Mouse (Mus musculus) kidney, embryonic 14.5 days (tissue): ENCODE results near the gene Atf7ip. TPM values are rescaled to one million over a fixed set of nuclear protein-coding genes. Genes with fewer than 3 reads are reported as not detected.

Source experiments
- ATAC-seq: fragments of 200-750 bp; cut with Nextera tagmentation; 2 replicates; pipeline ENCODE4 v1.8.0; 2017; ENCODE audit warnings: moderate number of reproducible peaks, mild to moderate bottlenecking, moderate TSS enrichment, moderate library complexity; ENCODE audit not compliant: low FRiP score, low TSS enrichment
- H3K27ac ChIP-seq: fragments of 300-500 bp; sonication (generic); 2 replicates; pipeline ENCODE4 v1.5.1; 2014; ENCODE audit warnings: low read depth, mild to moderate bottlenecking, low read length, moderate library complexity, mixed read lengths
- H3K27me3 ChIP-seq: fragments of 300-500 bp; sonication (generic); 2 replicates; pipeline ENCODE4 v1.6.1; 2014; ENCODE audit warnings: mild to moderate bottlenecking, low read length; ENCODE audit not compliant: control insufficient read depth, insufficient read depth
- H3K36me3 ChIP-seq: fragments of 300-500 bp; sonication (generic); 2 replicates; pipeline ENCODE4 v1.6.1; 2014; ENCODE audit warnings: low read length, mixed read lengths; ENCODE audit not compliant: control insufficient read depth, insufficient read depth
- H3K4me1 ChIP-seq: fragments of 300-500 bp; sonication (generic); 2 replicates; pipeline ENCODE4 v1.6.1; 2014; ENCODE audit warnings: low read length, mixed read lengths; ENCODE audit not compliant: control insufficient read depth, insufficient read depth
- H3K4me2 ChIP-seq: fragments of 300-500 bp; sonication (generic); replicated peaks from 2 replicates; pipeline ENCODE4 v1.6.1; 2014; ENCODE audit warnings: low read depth, mild to moderate bottlenecking, low read length
- H3K4me3 ChIP-seq: fragments of 300-500 bp; sonication (generic); 2 replicates; pipeline ENCODE4 v1.5.1; 2014; ENCODE audit warnings: mild to moderate bottlenecking, low read length
- H3K9ac ChIP-seq: fragments of 300-500 bp; sonication (generic); 2 replicates; pipeline ENCODE4 v1.6.1; 2014; ENCODE audit warnings: low read depth, mild to moderate bottlenecking, low read length, moderate library complexity
- H3K9me3 ChIP-seq: fragments of 300-500 bp; sonication (generic); 2 replicates; pipeline ENCODE4 v1.6.1; 2016; ENCODE audit warnings: low read length; ENCODE audit not compliant: control insufficient read depth
- WGBS: fragments of 180-500 bp; shearing (Covaris S2); extraction: QIAGEN DNeasy Blood & Tissue Kit; methylation state at CpG from one replicate; pipeline ENCODE4 v1.1.7; 2014; 5-methylcytosine and 5-hydroxymethylcytosine counted together
- polyA plus RNA-seq: library from polyadenylated mRNA; unstranded; fragments of >200 nt; fragmentation: Nextera tagmentation; extraction: Ambion mirVana; gene quantifications from 2 replicates; pipeline ENCODE4 v1.2.1, GENCODE M21; 2014

Atf7ip gene
- polyA plus RNA-seq, 1 experiment from 2014 or later: 54.2 TPM

- Histone ChIP-seq H3K4me1 (0 out of 2 replicates have a peak, but pooled peaks cover 3% of the 10 kb centered on the region), H3K36me3 (no peaks in the 10 kb centered on the region), H3K27ac (no peak overlapping the region), H3K27me3 (no peaks in the 10 kb centered on the region), H3K9ac (no peak overlapping the region), H3K4me3 (no peak overlapping the region), H3K4me2 (no peak overlapping the region), H3K9me3 (no peaks in the 10 kb centered on the region)
- WGBS: 82% methylated on average over 8 of the region's 8 CpGs
- no peak for ATAC-seq
Measured at GRCm38 (mm10) chr6:136650664-136651063, 144.7 kb downstream of the Atf7ip start.

GRCm38 (mm10) chr6:136653331-136653730, 147.4 kb downstream of the Atf7ip start:
- H3K9ac ChIP-seq: no peak overlapping the region
- H3K4me2 ChIP-seq: no peak overlapping the region
- H3K4me1 ChIP-seq: 0 out of 2 replicates have a peak, but pooled peaks cover 3% of the 10 kb centered on the region
- no peaks in the 10 kb centered on the region for H3K36me3 ChIP-seq
- H3K9me3 ChIP-seq: no peaks in the 10 kb centered on the region
- H3K27ac ChIP-seq: no peak overlapping the region
- no peak overlapping the region for H3K4me3 ChIP-seq
- H3K27me3 ChIP-seq: no peaks in the 10 kb centered on the region
- ATAC-seq: no peak
- WGBS: 47% methylated on average over 5 of the region's 5 CpGs

DNA sequence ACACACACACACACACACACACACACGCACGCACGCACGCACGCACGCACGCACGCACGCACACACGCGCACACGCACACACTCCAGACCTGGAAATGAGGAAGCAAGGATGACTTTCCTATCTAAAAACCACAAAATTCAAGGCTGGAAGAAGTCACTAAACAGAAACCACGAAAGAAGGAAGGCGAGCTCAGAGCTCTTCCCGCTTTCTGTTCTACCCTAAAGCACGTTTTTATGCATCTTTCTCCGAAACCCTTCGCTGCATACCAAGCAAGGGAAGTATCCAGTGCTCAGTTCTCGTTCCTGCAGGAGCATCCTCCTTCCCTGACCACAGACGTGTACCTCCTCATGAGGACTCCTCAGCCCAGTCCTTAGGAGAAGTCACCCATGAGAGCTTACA, 148.5 kb downstream of the Atf7ip start:
- no peak for ATAC-seq
- WGBS: 86% methylated on average over 20 of the region's 20 CpGs
- no peak overlapping the region for H3K27ac ChIP-seq

GRCm38 (mm10) chr6:136655786-136656185, 149.8 kb downstream of the Atf7ip start:
- WGBS: 70% methylated on average over 11 of the region's 11 CpGs
- no peak overlapping the region for H3K9ac ChIP-seq
- no peaks in the 10 kb centered on the region for H3K36me3 ChIP-seq
- no peak overlapping the region for H3K27ac ChIP-seq
- peak overlapping the region; percentile 8; the same call in 1 of the 2 replicates for H3K4me2 ChIP-seq
- no peak overlapping the region for H3K4me3 ChIP-seq
- H3K4me1 ChIP-seq: 0 out of 2 replicates have a peak, but pooled peaks cover 3% of the 10 kb centered on the region
- no peaks in the 10 kb centered on the region for H3K9me3 ChIP-seq
- H3K27me3 ChIP-seq: peaks cover 4% of the 10 kb centered on the region
- no peak for ATAC-seq

More for the DNA sequence above, 148.5 kb downstream of the Atf7ip start:
- Histone ChIP-seq H3K27me3 (no peaks in the 10 kb centered on the region), H3K9me3 (no peaks in the 10 kb centered on the region), H3K36me3 (no peaks in the 10 kb centered on the region), H3K4me2 (no peak overlapping the region), H3K9ac (no peak overlapping the region), H3K4me3 (no peak overlapping the region), H3K4me1 (0 out of 2 replicates have a peak, but pooled peaks cover 3% of the 10 kb centered on the region)

GRCm38 (mm10) chr6:136658303-136658702, 152.3 kb downstream of the Atf7ip start:
- Histone ChIP-seq H3K9ac (no peak overlapping the region), H3K4me3 (no peak overlapping the region), H3K9me3 (no peaks in the 10 kb centered on the region), H3K27ac (no peak overlapping the region), H3K36me3 (no peaks in the 10 kb centered on the region), H3K4me1 (peaks cover 8% of the 10 kb centered on the region), H3K4me2 (no peak overlapping the region), H3K27me3 (peaks cover 22% of the 10 kb centered on the region)
- no peak for ATAC-seq
- 76% methylated on average over 4 of the region's 4 CpGs for WGBS

- Histone ChIP-seq H3K4me1 (peaks cover 8% of the 10 kb centered on the region), H3K36me3 (no peaks in the 10 kb centered on the region), H3K4me2 (no peak overlapping the region), H3K4me3 (no peak overlapping the region), H3K9me3 (no peaks in the 10 kb centered on the region), H3K27ac (no peak overlapping the region), H3K27me3 (peaks cover 28% of the 10 kb centered on the region), H3K9ac (no peak overlapping the region)
- ATAC-seq: no peak
- 94% methylated on average over 9 of the region's 9 CpGs for WGBS
Measured at GRCm38 (mm10) chr6:136659226-136659625, 153.3 kb downstream of the Atf7ip start.

Other genes with a start within 250 kb of the Atf7ip start
- gene Gm8994, start 178.6 kb upstream of the Atf7ip start, polyA plus RNA-seq: not detected in 2 replicates
- gene E330021D16Rik, start 90.6 kb upstream of the Atf7ip start, polyA plus RNA-seq: 0.24 and 0.92 TPM in 2 replicates
- gene Plbd1, start 155.8 kb downstream of the Atf7ip start, polyA plus RNA-seq: 2.7 and 4.0 TPM in 2 replicates